Mouse (Mus musculus): ENCODE data around the gene Fcgrt.

GRCm38 (mm10) chr7:45053931-45054510 is 49.6 kb downstream of the Fcgrt start:
- peak; percentile 58 for TF ChIP-seq POLR2A (IDR thresholded peaks at IDR 0.05; ENCODE audit: low read depth, low read length)
- TF ChIP-seq CTCF (conservative IDR thresholded peaks at IDR 0.05; ENCODE audit: insufficient read depth, insufficient read length, low read depth, low read length): no peak

All from kidney, adult 2 months (tissue).